Mouse (Mus musculus) neural tube, embryonic 10.5 days (tissue): ENCODE results near the gene Pebp1.
A peak's percentile ranks its signal among the peaks of the same experiment; 100 is the strongest.

Source experiments
- DNase-seq: peaks from one replicate; pipeline ENCODE4 v3.0.0-alpha.2; 2017; ENCODE audit warnings: low spot score; ENCODE audit errors: extremely low spot score

Pebp1 gene

GRCm38 (mm10) chr5:117286286-117286685 is 1.1 kb downstream of the Pebp1 start:
- no peak for DNase-seq

DNA sequence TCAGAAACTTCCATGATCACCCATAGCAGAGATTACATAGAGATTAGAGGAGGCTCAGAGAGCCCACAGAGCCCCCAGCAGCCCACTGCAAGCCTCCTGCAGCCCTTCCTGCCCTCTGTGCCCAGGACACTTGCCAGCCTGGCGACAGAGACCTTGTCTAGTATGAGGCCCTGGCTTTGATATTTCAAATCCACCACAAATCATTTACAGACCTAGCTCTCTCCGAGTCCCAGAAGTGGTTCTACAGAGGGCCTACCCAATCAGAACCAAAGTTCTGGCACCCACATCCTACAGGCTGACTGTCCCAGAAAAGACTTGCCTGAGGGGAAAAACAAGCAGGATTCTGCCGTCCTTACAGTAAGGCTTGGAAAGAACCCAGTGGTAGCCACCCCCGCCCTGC is 2.2 kb downstream of the Pebp1 start:
- DNase-seq, result no peak

DNA sequence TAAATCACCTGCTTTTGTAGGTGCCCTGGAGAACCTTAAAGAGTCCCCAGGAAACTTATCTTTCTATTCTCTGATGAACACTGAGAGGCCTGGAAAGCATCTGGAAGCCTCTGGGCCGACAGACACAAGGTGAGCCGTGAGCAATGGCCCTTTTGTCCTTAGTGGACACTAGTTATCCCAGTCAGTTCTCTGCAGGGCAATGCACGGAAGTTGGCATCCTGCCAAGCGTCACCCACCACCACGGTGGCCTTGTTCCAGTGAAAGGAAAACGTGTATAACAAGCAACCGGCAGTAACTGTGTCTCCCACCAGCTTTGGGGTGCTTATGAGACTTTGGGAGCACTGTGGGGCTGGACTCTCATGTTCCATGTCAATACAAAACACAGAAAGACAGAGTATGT is 2.7 kb downstream of the Pebp1 start:
- no peak for DNase-seq

DNA sequence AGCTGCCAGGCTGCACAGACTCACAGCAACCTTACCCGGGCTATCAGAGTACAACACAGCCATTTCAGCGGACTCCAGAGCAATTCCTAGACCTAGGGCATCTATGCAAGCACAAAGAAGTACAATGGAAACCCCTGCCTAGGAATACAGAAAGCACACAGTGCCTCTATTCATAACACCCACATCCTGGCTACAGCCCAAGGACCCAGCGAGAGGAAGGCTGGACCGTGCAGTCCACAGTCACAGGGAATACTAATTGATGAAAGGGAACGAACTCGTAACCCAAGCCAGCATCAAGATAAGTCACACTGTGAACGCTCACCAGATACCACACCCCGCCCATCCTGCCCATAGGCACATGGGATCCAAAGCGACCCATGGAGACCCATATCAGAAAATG is 3.4 kb downstream of the Pebp1 start:
- DNase-seq, result no peak

GRCm38 (mm10) chr5:117282360-117282759 is 5.1 kb downstream of the Pebp1 start:
- DNase-seq, result no peak

GRCm38 (mm10) chr5:117281536-117281935 is 5.9 kb downstream of the Pebp1 start:
- no peak for DNase-seq

DNA sequence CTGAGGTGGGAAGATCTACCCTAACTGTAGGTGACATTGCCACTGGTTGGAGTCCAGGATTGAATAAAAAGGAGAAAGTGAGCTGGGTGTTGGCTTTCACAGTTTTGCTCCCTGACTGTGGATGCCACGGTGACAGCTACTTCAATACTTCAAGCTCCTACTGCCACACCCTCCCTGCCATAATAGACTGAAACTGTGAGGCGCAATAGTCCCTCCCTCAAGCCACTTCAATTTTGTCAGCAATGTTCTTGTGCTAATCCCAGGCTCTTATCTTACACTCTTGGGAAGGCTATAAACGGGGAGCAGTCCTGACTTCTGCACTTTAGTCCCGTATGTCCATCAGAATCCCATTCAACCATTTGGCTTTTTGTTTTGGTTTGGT is 7.8 kb downstream of the Pebp1 start:
- no peak for DNase-seq

DNA sequence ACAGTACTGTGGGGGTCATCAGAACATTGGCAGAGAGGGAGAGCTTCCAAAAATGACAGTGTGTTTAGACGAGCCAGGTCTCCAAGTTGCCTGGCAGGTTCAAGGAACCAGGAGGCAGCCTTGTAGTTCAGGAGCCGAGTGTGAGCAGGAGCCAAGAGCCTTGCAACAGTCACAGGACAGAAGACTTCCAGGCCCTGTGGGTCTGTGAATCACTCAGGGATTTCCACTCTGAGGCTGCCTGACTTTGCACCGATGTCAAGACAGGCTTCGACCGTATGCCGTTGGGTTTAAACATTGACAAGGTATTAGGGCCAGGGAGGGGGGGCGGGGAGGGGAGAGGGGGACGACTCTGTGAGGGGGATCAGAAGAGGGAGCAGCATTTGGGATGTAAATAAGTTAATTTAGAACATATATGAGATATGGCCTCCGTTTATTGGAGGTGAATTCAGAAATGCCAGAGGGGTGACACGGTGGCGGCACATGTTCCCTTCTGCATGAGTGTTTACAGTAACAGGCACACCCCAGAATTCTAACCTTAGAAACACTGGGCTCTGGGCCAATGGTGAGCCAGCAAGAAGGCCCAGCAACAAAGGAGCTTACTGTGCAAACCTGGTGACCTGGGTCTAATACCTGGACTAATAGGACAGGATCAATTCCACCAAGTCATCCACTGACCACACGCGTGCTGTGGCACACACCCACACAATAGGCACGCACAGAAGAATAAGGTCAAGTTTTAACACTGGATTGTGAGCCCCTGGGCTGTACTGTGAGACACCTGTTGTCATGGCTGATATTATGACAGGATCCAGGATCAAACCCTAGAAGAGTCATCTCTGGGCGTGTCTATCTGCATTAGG is 8.4 kb downstream of the Pebp1 start:
- DNase-seq, result no peak

DNA sequence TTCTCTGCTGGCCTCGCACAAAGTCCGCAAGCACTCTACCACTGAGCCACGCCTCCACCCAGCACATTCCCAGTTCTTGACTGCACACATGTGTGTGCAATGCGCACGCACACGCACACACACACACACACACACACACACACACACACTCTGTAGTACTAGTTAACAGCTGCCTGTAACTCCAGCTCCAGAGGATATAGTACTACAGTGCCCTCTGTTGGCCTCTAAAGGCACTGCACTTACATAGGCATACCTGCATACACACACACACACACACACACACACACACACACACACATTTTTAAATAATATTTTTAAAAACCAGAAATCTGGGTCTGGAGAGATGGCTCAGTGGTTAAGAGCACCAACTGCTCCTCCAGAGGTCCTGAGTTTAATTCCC is 9.6 kb downstream of the Pebp1 start:
- no peak for DNase-seq

DNA sequence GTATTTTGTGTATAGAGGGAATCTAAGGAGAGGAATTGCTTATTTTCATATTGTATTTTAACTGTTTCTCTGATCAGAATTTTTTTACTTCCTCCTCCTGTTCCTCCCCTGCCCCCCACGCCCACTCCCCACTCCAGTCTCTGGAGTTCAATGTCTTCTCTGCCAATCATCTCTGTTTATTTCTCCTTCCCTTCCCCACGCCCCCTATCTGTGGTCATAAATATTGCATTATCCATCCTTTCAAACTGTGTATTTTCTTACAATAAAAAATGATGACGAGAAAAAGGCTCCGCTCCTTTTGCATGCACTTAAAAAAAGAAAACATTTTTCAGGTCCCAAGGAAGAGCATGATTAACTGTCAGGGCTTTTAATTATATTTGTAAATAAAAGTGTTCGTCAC is 12.6 kb downstream of the Pebp1 start:
- no peak for DNase-seq

GRCm38 (mm10) chr5:117271945-117272344 is 15.5 kb downstream of the Pebp1 start:
- DNase-seq, result no peak

DNA sequence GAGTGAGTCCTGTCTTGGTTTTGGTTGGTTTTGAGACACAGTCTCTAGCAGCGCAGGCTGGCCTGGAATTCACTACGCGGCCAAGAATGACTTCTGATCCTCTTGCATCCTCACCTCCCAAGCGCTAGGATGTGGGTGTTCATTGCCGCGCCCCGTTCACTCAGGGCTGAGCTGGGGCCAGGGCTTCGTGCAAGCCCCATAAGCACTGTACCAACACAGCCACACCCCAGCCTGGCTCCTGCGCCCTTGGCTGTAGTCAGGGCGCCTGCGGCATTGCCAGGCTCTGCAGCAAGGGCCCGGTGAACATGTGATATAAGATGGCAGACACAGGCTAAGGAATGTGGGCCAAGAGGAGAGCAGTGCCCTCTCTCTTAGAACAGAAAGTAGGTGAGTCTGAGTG is 18.0 kb downstream of the Pebp1 start:
- no peak for DNase-seq

- no peak for DNase-seq
Observed at GRCm38 (mm10) chr5:117268749-117269148, 18.7 kb downstream of the Pebp1 start.

- no peak for DNase-seq
Observed at GRCm38 (mm10) chr5:117267913-117268312, 19.5 kb downstream of the Pebp1 start.

GRCm38 (mm10) chr5:117264701-117265100 is 22.7 kb downstream of the Pebp1 start:
- no peak for DNase-seq

DNA sequence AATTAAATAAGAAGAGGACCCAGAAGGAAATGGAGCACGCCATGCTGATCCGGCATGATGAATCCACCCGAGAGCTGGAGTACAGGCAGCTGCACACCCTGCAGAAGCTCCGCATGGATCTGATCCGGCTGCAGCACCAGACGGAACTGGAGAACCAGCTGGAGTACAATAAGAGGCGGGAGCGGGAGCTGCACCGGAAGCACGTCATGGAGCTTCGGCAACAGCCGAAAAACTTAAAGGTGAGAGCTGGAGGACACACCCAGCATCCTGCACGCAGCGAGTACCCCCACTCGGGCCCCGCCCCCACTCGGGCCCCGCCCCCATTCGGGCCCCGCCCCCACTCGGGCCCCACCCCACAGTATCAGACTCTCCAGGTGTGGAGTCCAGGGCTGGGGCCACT is 23.9 kb downstream of the Pebp1 start:
- no peak for DNase-seq

- DNase-seq, result no peak
Observed at GRCm38 (mm10) chr5:117258276-117258675, 29.1 kb downstream of the Pebp1 start.

DNA sequence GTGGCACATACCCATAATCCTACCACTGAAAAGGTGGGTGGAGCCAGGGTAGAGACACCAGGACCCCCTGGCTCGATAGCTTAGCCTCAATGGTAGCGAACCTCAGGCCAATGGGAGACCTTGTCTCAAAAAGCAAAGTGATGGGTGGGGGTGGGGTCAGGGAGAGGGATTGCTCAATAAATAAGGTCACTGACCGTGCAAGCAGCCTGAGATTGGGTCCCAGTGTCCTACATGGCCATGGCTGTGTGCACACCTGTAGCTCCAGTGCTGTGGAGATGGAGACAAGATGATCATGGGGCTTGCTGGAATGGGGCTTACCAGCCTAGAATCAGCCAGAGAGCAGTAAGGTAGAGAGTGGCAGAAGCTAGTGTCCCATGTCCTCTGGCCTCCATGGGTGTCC is 35.7 kb downstream of the Pebp1 start:
- DNase-seq, result no peak

DNA sequence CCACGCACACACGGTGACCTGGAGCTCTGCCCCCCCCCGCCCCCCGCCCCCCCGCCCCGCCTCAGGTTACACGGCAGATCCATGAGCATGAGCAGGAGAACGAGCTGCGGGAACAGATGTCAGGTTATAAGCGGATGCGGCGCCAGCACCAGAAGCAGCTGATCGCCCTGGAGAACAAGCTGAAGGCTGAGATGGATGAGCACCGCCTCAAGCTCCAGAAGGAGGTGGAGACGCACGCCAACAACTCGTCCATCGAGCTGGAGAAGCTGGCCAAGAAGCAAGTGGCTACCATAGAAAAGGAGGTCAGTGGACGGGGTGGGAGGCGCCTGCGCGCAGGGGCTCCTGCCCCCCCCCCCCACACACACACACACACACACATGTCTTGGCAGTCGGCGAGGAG is 36.6 kb downstream of the Pebp1 start:
- no peak for DNase-seq

GRCm38 (mm10) chr5:117248351-117248750 is 39.1 kb downstream of the Pebp1 start:
- DNase-seq, result no peak

DNA sequence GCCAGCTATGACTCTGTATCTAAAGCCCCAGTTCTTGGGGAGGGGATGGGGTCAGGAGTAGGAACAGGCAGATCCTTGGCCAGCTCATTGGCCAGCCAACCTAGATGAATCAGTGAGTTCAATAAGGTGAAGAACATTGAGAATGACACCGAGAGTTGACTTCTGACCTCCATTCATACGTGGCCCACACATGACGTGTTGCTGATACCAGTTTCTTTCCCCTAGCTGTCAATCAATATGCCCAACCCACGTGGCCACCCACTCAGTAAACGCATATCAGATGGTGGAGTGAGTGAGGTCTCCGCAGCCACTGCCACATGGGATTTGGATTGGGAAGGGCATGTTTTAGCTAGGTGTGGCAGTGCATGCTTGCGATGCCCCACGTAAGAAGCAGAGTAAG is 42.3 kb downstream of the Pebp1 start:
- DNase-seq, result no peak

- peak; percentile 20 for DNase-seq
Observed at GRCm38 (mm10) chr5:117242671-117243478, 44.5 kb downstream of the Pebp1 start.
